Mouse (Mus musculus): ENCODE measurements around the gene Fgf23.

Gene Fgf23

GRCm38 (mm10) chr6:127114753-127115456 is 42.2 kb downstream of the Fgf23 start:
- DNase-seq (ENCODE audit: low spot score in 2 of 2) = no peak

DNA sequence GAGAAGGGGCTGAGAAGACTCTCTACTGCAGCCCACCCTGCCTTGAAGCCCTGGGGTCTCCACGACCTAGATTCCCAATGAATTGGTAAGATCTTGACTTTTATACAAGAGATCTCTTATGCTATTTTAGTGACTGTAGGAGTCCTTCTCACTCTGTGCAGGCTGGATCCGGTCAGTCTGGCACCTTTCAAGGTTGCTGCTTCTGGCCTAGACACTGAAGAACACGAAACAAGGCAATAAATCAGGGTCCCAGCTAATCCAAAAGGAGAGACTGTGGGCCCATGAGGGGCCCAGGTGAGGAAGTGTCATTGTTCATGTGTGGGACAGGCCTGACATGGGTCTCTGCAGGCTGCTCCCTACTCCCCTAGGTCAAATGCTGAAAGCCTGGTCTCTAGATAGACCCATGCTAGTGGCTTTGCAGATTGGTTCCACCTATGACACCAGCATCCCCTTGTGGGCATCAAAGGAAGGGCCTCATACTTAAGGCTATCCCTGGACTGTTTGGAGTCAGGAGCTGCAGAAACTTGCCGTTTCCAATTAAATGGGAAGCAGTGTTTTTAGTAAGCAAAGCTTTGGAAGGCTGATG is 49.6 kb downstream of the Fgf23 start:
- no peak for DNase-seq (ENCODE audit: low spot score in 2 of 2)

DNA sequence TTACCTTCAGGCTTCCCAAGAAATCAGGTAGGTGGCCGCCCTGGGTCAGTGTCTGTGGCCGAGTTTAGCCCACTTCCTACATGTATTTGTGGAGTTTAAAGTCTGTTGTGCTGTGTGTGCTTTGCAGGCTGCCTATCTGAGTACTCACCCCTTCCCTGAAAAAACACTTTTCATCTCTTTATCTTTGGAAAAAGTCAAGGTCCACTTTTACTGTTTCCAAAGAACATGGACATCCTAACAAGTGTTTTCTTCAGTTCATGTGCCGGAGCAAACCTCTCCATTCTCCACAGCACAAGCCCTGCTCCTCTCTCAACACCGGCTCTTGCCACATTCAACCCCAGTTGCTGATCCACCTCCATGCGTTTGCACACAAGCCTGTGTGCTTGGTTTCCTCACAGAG is 50.3 kb downstream of the Fgf23 start:
- no peak for DNase-seq (ENCODE audit: low spot score in 2 of 2)

GRCm38 (mm10) chr6:127123506-127123905 is 50.8 kb downstream of the Fgf23 start:
- no peak for DNase-seq (ENCODE audit: low spot score in 2 of 2)

DNA sequence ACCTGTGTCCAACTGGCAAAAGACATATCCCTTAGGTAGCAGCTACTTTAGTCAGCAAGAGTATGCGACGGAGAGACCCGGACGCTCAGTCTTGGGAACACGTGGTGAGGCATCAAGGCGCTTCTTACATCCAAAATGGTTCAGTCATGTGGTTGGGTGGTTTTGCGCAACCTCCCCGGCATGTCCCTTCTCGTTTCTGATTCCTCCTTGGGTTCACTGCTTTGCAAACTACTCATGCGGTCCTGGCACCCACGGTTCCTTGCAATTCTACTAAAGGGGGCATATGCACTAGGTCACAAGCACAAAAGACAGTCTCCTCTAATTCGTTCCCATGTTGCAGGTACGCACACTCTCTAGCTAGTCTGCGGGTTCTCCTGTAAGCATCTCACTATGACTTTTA is 57.0 kb downstream of the Fgf23 start:
- no peak for DNase-seq (ENCODE audit: low spot score in 2 of 2)

GRCm38 (mm10) chr6:127130377-127130776 is 57.7 kb downstream of the Fgf23 start:
- no peak for DNase-seq (ENCODE audit: low spot score in 2 of 2)
